Mouse (Mus musculus) activated CD4-positive, CD25-positive, alpha-beta regulatory T cell, adult 9 weeks (primary cell): ENCODE measurements around the gene Atp5b. TPM values are rescaled to one million over a fixed set of nuclear protein-coding genes. Genes with fewer than 3 reads are reported as not detected.

Experiments
- polyA plus RNA-seq: library from polyadenylated mRNA; unstranded; fragments of 100-300 nt; shearing (Covaris generic); gene quantifications from one replicate; pipeline ENCODE4 v1.2.1, GENCODE M21; 2017

The Atp5b gene
- 1,218 TPM for polyA plus RNA-seq

DNA sequence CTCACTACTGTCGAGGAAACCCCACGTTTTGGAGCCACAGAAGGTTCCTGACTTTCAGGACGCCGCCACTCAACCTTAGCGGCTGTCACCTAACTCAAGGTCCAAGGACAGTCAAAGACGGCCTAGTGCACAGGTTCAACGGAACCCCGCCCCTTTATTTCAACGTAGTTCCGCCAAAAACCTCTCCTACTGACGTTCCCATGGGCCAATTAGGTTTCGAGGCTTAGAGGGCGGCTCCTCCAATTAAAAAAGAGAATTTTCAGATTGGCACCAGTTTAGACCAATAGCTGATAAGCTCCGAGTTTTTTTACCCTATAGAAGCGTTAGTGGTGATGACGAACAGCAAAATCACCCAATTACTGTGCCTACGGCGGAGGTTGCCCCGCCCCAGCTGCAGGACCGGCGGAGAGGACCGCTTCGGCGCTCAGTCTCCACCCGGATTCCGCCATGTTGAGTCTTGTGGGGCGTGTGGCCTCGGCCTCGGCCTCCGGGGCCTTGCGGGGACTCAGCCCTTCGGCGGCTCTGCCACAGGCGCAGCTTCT, at the start of gene Atp5b:
Gene Atp5b (plus strand): TSS at position 394 of the 542 bp plus-strand sequence.

DNA sequence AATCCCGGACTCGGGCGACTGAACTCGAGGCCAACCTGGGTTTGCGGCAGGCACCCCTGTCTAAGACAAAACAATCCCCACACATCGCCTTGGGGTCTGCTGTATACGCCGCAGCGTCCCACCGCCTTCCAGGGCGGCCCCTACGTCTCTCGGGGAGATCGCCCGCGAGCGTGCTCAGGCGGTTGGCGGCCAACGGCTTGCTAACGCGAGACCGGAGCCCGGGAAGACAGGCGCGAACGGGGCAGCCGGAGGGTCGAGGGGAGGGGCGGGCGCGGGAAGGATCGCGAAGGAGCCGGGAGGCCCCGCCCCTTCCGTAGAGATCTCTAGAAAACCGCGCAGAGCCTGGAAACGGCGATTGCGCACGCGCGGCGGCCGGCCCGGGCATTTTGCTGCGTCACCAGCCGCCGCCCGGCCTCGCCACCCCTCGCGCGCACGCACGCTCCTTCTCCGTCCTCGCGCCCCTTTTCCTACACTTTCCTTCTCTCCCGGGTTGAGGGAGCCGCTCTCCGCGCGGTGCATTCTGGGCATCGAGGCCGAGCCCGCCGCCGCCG, 24.4 kb upstream of the Atp5b start, which contains the start of gene Ptges3:
Gene Ptges3 (plus strand): TSS at position 354 of the 551 bp plus-strand sequence.

DNA sequence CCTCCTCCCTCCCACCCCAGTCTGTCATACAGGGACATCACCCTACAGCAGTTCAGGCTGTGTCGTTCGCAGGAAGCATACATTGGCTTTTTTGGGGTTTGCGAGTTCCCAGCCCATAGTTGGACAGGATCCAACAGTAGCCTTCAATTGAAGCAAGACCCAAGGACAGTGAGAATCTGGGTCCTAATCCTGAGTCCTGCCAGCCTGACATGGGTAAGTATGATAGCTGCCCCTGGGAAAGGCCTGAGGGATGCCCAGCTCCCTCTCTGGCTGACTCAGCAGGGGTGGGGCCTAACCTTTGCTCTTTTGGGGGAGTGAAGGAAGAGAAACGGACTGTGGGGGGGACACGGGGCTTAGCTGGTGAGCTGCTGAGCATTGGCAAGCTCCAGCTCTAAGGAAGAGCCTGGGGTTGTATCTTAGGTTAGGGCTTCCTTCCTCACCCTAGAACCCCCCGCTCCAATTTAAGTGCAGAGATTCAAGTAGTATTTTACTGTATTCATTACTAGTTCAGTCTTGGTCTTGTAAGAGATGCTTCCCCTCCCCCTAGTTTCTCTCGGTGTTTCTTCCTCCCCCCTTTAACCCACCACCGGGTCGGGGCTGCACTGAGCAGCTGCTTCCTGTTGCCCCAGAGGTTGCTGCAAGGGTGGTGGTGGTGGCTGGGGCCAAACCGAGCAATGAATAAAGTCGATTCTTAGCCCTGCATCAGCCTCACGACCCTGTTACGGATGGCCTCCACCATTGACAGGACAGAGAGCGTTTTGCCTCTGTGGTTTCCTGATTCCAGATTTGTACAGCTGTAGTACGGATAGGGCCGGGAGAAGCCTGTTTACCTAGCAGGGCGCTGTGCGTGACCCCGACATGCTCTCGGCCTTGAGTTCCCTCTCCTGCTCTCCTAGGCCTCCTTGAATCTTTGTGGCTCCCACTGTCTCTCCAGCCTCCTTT, 8.8 kb downstream of the Atp5b start, which contains the start of gene Baz2a:
Gene Baz2a (plus strand): TSS at position 14 of the 942 bp plus-strand sequence.

Other genes starting within 250 kb of the Atp5b start
- not detected for gene Rdh19, start 233.3 kb upstream of the Atp5b start, polyA plus RNA-seq
- not detected for gene Rdh16f2, start 216.8 kb upstream of the Atp5b start, polyA plus RNA-seq
- gene Rdh7, start 194.5 kb upstream of the Atp5b start, polyA plus RNA-seq = not detected
- gene Sdr9c7, start 184.8 kb upstream of the Atp5b start, polyA plus RNA-seq = not detected
- not detected for gene Hsd17b6, start 75.7 kb upstream of the Atp5b start, polyA plus RNA-seq
- gene Prim1, start 68.1 kb upstream of the Atp5b start, polyA plus RNA-seq = 20.3 TPM
- 675 TPM for gene Naca, start 47.7 kb upstream of the Atp5b start, polyA plus RNA-seq
- 94.5 TPM for gene Ptges3, start 24.3 kb upstream of the Atp5b start, polyA plus RNA-seq
- 80.6 TPM for gene Baz2a, start 8.3 kb downstream of the Atp5b start, polyA plus RNA-seq
- gene Rbms2, start 97.0 kb downstream of the Atp5b start, polyA plus RNA-seq = 36.9 TPM
- 0.23 TPM for gene Gls2, start 111.2 kb downstream of the Atp5b start, polyA plus RNA-seq
- gene Spryd4, start 128.5 kb downstream of the Atp5b start, polyA plus RNA-seq = 15.9 TPM
- not detected for gene Mip, start 142.6 kb downstream of the Atp5b start, polyA plus RNA-seq
- gene Timeless, start 148.8 kb downstream of the Atp5b start, polyA plus RNA-seq = 25.1 TPM
- not detected for gene Apon, start 170.8 kb downstream of the Atp5b start, polyA plus RNA-seq
- not detected for gene Apof, start 185.4 kb downstream of the Atp5b start, polyA plus RNA-seq
- gene Stat2, start 187.3 kb downstream of the Atp5b start, polyA plus RNA-seq = 100 TPM
- not detected for gene Il23a, start 215.5 kb downstream of the Atp5b start, polyA plus RNA-seq
- 45.1 TPM for gene Pan2, start 220.1 kb downstream of the Atp5b start, polyA plus RNA-seq
- 156 TPM for gene Cnpy2, start 239.2 kb downstream of the Atp5b start, polyA plus RNA-seq